Mouse (Mus musculus): Measurements from ENCODE around the gene Spa17. TPM values are rescaled to one million over a fixed set of nuclear protein-coding genes. Genes with fewer than 3 reads are reported as not detected.

The Spa17 gene
- total RNA-seq, 2 experiments from 2014 or later = 2.3 to 3.4 TPM

DNA sequence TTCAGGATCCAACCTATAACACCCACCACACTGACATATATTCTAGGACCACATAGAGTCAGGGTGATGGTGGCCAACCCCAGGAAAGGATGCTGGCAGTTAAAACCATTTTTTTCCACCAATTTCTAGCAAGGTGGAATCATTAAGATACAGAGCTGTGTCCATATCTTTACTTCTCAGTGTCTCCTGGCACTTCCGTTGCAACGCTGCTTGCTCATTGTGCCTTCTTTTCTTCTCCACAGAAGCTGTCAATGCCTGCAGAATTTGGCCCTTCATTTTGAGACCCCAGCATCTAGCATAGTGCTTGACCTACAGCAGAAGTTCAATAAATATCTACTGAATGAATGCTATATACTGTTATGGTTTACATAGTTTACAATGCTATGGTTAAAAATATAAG, 46.5 kb downstream of the Spa17 start:
- no peak for DNase-seq (ENCODE audit: low spot score in 2 of 2)

DNA sequence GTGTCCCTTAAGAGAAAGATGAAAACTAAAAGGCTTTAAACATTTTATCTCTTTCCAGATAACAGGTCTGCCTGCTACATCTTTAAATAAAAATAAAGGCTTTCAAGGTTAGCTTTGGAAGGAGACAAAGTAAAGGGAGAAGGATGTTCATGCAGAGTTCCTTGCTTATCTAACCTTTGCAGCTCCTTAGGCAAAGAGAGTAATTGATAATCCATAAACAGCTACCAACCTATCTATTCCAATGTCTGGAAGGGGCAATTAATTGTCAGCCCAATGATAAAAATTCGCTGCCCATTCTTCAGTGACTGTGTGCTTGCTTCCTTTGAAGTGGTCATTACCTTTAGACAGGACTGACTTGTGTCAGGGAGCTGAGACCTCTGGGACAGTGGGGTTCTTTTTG, 49.7 kb downstream of the Spa17 start:
- no peak for DNase-seq (ENCODE audit: low spot score in 2 of 2)

DNA sequence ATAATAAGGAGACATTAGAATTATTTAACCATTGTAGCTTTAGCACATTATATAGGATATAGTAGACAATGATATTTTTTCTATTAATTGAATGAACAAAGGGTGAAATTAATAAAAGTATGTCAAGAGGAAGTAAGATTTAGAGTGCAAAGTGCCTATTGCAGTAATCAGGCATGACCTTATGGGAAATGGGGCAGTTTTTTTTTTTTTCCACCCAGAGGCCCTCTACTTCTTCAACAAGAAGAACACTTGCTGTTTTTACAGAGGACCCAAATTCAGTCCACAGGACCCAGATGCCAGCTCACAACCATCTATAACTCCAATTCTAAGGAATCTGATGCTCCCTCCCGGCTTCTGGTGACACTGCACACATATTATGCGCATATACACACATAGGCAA, 52.9 kb downstream of the Spa17 start:
- no peak for DNase-seq (ENCODE audit: low spot score in 2 of 2)

DNA sequence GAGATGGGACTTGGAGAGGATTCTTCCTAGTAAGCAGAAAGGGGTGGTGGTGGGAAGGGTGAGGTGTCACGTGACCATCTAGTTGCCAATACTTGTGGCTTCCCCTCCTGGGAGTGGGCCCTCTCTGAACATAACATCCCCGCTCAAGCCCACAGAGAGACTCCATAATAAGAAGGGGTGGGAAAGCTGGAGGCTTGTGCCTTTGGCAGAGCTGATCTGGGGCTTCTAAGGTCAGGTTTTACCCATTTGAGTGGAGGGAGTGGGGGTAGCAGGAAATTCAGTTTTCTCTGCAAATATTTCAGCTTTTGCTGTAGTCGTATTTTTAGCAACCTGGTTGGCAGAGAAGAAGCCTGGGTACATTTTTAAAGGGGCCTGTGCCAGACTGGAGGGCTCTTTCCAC, 57.2 kb downstream of the Spa17 start:
- DNase-seq (ENCODE audit: low spot score in 2 of 2) = no peak

DNA sequence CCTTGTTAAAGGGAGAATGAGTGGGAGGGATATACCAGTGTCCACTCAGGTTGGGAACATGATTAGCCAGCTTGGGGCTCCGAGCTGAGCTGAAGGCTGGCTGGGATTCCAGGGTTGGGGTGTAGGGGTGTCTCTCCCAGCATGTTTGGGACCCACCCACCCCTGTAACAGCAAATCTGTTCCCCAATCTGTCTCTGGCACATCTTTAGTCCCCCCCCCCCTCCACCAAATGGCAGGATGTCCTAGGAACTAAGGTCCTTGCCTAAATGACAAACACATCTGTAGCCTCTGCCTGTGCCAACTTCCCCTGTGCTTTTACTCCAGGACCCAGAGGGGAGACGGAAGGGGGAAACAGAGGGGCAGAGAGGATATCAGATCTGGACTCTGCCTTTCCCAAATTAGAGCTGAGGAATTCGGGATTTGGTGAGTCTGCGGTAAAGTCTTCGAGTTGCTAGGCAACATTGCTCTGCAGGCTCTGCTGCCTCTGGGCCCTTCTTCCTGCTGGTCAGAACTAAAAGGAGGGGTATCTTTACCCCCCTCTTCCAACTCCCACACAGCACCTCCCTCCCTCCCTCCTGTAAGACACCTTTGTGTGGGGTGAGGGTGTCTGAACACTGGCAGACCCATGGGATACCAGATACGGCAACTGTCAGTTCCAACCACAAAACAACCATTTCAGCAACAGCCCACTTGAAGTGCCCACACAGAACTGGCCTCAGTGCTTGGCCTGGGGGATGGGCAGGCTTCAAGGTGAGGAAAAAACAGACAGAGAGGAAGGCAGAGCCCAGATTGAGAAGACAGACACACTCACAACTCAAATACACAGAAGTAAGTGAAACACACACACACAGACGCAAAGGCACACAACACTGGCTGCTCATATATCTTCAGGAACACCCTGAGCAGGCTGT, 58.4 kb downstream of the Spa17 start, which contains the start of gene Siae:
Gene Siae (plus strand): TSS at position 861 of the 911 bp plus-strand sequence.
- no peak for DNase-seq (ENCODE audit: low spot score in 2 of 2)

DNA sequence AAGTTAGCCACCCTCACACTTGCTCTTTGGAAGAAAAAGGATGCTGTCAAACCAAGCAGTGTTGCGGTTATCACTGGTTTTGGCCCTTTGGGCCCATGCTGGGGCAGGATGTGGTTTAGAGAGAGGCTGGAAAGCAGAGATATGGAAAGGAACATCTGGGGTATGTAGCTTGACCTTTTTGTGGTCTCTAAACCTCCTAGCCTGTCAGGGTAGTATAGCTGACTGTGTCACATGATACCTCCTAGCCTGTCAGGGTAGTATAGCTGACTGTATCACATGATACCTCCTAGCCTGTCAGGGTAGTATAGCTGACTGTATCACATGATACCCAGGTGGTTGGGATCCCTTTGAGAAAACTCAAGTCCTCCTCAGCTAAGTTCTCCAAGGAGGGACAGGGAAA, 59.2 kb downstream of the Spa17 start:
- no peak for DNase-seq (ENCODE audit: low spot score in 2 of 2)

Other genes starting within 250 kb of the Spa17 start
- gene Hepacam, start 246.4 kb downstream of the Spa17 start, total RNA-seq (2021) = under 1 TPM; 0.31 to 0.45 TPM
- gene Robo4, start 211.8 kb downstream of the Spa17 start, total RNA-seq (2021) = 10 to 100 TPM; 31.3 to 32.9 TPM
- 1 to 10 TPM in 1 of 2 experiments, under 1 TPM in 1; 0.56 to 1.0 TPM for gene Robo3, start 180.5 kb downstream of the Spa17 start, total RNA-seq (2021)
- gene Msantd2, start 124.4 kb downstream of the Spa17 start, total RNA-seq (2021) = 10 to 100 TPM; 31.3 to 33.2 TPM
- 10 to 100 TPM; 51.7 to 55.5 TPM for gene Esam, start 85.6 kb downstream of the Spa17 start, total RNA-seq (2021)
- gene Vsig2, start 74.5 kb downstream of the Spa17 start, total RNA-seq (2021) = 1 to 10 TPM; 5.8 to 7.3 TPM
- 1 to 10 TPM; 4.1 to 6.7 TPM for gene Nrgn, start 60.8 kb downstream of the Spa17 start, total RNA-seq (2021)
- gene Siae, start 58.0 kb downstream of the Spa17 start, total RNA-seq (2021) = 10 to 100 TPM; 17.4 to 18.4 TPM
- 100 to 1,000 TPM; 102 to 112 TPM for gene Tbrg1, start 43.6 kb upstream of the Spa17 start, total RNA-seq (2021)
- gene Panx3, start 55.5 kb upstream of the Spa17 start, total RNA-seq (2021) = not detected
- not detected for gene Olfr160, start 102.5 kb upstream of the Spa17 start, total RNA-seq (2021)
- gene Olfr874, start 131.4 kb upstream of the Spa17 start, total RNA-seq (2021) = not detected
- gene Olfr875, start 158.1 kb upstream of the Spa17 start, total RNA-seq (2021) = not detected
- gene Olfr876, start 189.3 kb upstream of the Spa17 start, total RNA-seq (2021) = not detected
- not detected for gene Olfr877, start 240.5 kb upstream of the Spa17 start, total RNA-seq (2021)